Mouse (Mus musculus) forebrain, embryonic 11.5 days (tissue): ENCODE data around the gene Ldlrad3. TPM values are rescaled to one million over a fixed set of nuclear protein-coding genes. Genes with fewer than 3 reads are reported as not detected.
A peak's percentile ranks its signal among the peaks of the same experiment; 100 is the strongest.

Source experiments
- ATAC-seq: fragments of 200-750 bp; cut with Nextera tagmentation; replicated peaks from 2 replicates; pipeline ENCODE4 v1.8.0; 2017; ENCODE audit warnings: moderate TSS enrichment; ENCODE audit not compliant: low FRiP score
- DNase-seq: peaks from one replicate; pipeline ENCODE4 v3.0.0-alpha.2; 2017; ENCODE audit warnings: low spot score
- H3K27ac ChIP-seq: fragments of 300-500 bp; sonication (generic); 2 replicates; pipeline ENCODE4 v1.5.1; 2014; ENCODE audit warnings: low read depth, low read length
- H3K27me3 ChIP-seq: fragments of 300-500 bp; sonication (generic); 2 replicates; pipeline ENCODE4 v1.6.1; 2014; ENCODE audit warnings: mild to moderate bottlenecking, low read length, mixed read lengths; ENCODE audit not compliant: control insufficient read depth, insufficient read depth
- H3K36me3 ChIP-seq: fragments of 300-500 bp; sonication (generic); 2 replicates; pipeline ENCODE4 v1.6.1; 2014; ENCODE audit warnings: mild to moderate bottlenecking, low read length, moderate library complexity, mixed read lengths; ENCODE audit not compliant: control insufficient read depth, insufficient read depth
- H3K4me1 ChIP-seq: fragments of 300-500 bp; sonication (generic); replicated peaks from 2 replicates; pipeline ENCODE4 v1.6.1; 2014; ENCODE audit warnings: low read length, mixed read lengths; ENCODE audit not compliant: control insufficient read depth, insufficient read depth
- H3K4me2 ChIP-seq: fragments of 300-500 bp; sonication (generic); 2 replicates; pipeline ENCODE4 v1.6.1; 2014; ENCODE audit warnings: low read depth, mild to moderate bottlenecking, low read length, moderate library complexity, mixed read lengths; ENCODE audit not compliant: severe bottlenecking
- H3K4me3 ChIP-seq: fragments of 300-500 bp; sonication (generic); 2 replicates; pipeline ENCODE4 v1.5.1; 2014; ENCODE audit warnings: low read depth, low read length
- H3K9ac ChIP-seq: fragments of 300-500 bp; sonication (generic); 2 replicates; pipeline ENCODE4 v1.6.1; 2014; ENCODE audit warnings: low read length
- H3K9me3 ChIP-seq: fragments of 300-500 bp; sonication (generic); 2 replicates; pipeline ENCODE4 v1.6.1; 2016; ENCODE audit warnings: low read length, mixed read lengths; ENCODE audit not compliant: control insufficient read depth
- WGBS: fragments of 180-500 bp; shearing (Covaris S2); extraction: QIAGEN DNeasy Blood & Tissue Kit; methylation state at CpG from one replicate; pipeline ENCODE4 v1.1.7; 2014; 5-methylcytosine and 5-hydroxymethylcytosine counted together
- polyA plus RNA-seq: library from polyadenylated mRNA; unstranded; fragments of >200 nt; fragmentation: Nextera tagmentation; extraction: Ambion mirVana; gene quantifications from 2 replicates; pipeline ENCODE4 v1.2.1, GENCODE M21; 2014

Gene Ldlrad3
- polyA plus RNA-seq, 1 experiment from 2014 or later = 60.7 TPM

- H3K4me1 ChIP-seq = peaks cover 6% of the 10 kb centered on the region; the same call in 1 of the 2 replicates
- H3K36me3 ChIP-seq = no peaks in the 10 kb centered on the region; the same call in none of the 2 replicates
- no peaks in the 10 kb centered on the region for H3K27me3 ChIP-seq
- no peak overlapping the region for H3K9ac ChIP-seq
- no peak overlapping the region for H3K4me2 ChIP-seq
- H3K9me3 ChIP-seq = no peaks in the 10 kb centered on the region
- ATAC-seq (peak; percentile 57), DNase-seq (no peak)
- peak overlapping the region; percentile 27 for H3K27ac ChIP-seq
- H3K4me3 ChIP-seq = no peak overlapping the region
- 39% methylated on average over 7 of the region's 7 CpGs for WGBS
These were observed 235.3 kb downstream of the Ldlrad3 start for GRCm38 (mm10) chr2:101950716-101951520.

GRCm38 (mm10) chr2:101935006-101935405 is 251.2 kb downstream of the Ldlrad3 start:
- Histone ChIP-seq H3K9ac (no peak overlapping the region), H3K27me3 (no peaks in the 10 kb centered on the region), H3K4me2 (no peak overlapping the region), H3K4me1 (no peaks in the 10 kb centered on the region), H3K27ac (no peak overlapping the region), H3K4me3 (no peak overlapping the region), H3K36me3 (no peaks in the 10 kb centered on the region), H3K9me3 (no peaks in the 10 kb centered on the region)
- WGBS = 95% methylated on average over 1 of the region's 1 CpGs
- ATAC-seq (no peak), DNase-seq (no peak)

DNA sequence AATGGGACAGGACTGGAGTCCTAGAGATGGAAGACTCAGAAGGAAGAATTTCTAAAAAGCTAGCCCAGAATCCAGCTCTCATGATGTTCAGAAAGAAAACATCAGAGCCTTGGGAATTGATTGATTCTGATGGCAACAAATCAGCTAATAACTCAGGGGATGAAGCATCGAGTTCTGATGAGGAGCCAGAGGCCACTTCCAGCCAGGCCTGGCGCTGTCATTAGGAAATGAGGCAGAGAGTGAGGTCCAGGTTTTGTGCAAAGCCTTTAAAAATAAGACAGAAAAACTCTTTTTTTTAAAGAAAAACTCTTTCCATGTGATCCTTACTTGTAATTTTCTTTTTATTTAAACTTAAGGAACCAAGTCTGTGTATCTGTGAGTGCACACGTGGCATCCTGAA is 252.9 kb downstream of the Ldlrad3 start:
- Histone ChIP-seq H3K36me3 (no peaks in the 10 kb centered on the region), H3K4me1 (no peaks in the 10 kb centered on the region), H3K4me2 (no peak overlapping the region), H3K9ac (no peak overlapping the region), H3K27me3 (no peaks in the 10 kb centered on the region), H3K4me3 (no peak overlapping the region), H3K27ac (no peak overlapping the region), H3K9me3 (no peaks in the 10 kb centered on the region)
- no peak for ATAC-seq
- 94% methylated on average over 3 of the region's 3 CpGs for WGBS
- DNase-seq = no peak

DNA sequence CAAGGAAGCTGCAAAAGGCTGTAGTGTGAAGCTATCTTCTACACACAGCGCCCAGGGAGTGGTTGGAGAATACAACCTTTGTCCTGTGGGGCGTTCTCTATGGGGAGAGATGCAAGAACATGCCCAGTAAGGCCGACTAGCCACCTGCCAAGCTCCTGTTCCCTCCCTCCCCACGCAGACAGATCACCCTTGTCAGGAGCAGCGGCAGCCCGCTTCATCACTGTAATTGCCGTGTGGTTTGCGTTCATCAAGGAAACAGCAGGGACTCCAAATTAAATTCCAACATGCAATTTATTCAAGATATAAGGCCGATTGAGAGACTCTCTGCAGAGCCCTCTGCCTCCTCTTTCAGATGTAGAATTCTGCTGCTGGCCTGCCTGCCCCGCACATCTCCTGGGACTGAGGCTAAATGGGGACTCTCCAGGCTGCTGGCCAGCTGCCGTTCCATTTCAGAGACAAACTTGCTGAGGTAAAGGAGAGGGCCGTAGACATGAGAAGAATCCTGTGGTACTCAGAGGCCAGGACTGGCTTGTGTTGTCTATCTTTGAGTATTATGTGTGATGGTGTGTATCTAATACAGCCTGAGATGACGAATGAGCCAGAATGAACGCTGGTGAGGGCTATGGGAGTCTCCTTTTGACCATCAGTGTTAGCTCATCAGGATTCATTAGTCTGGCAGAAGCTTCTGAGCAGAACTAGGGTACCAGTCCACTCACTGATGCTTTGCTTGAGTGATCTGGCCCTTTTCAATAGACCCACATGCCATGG is 253.8 kb downstream of the Ldlrad3 start:
- no peaks in the 10 kb centered on the region for H3K36me3 ChIP-seq
- H3K27ac ChIP-seq = no peak overlapping the region
- WGBS = 87% methylated on average over 14 of the region's 14 CpGs
- DNase-seq = no peak
- ATAC-seq = no peak
- H3K4me3 ChIP-seq = no peak overlapping the region
- H3K9me3 ChIP-seq = no peaks in the 10 kb centered on the region
- H3K4me2 ChIP-seq = no peak overlapping the region
- H3K27me3 ChIP-seq = no peaks in the 10 kb centered on the region
- no peak overlapping the region for H3K9ac ChIP-seq
- no peaks in the 10 kb centered on the region for H3K4me1 ChIP-seq

- 45% methylated on average over 12 of the region's 12 CpGs for WGBS
- no peaks in the 10 kb centered on the region for H3K27me3 ChIP-seq
- no peaks in the 10 kb centered on the region for H3K9me3 ChIP-seq
- H3K4me2 ChIP-seq = no peak overlapping the region
- no peaks in the 10 kb centered on the region; the same call in 1 of the 2 replicates for H3K4me1 ChIP-seq
- no peak for DNase-seq
- H3K36me3 ChIP-seq = no peaks in the 10 kb centered on the region
- no peak overlapping the region for H3K27ac ChIP-seq
- no peak overlapping the region for H3K9ac ChIP-seq
- no peak for ATAC-seq
- no peak overlapping the region for H3K4me3 ChIP-seq
These were observed 260.5 kb downstream of the Ldlrad3 start for GRCm38 (mm10) chr2:101925591-101926188.

DNA sequence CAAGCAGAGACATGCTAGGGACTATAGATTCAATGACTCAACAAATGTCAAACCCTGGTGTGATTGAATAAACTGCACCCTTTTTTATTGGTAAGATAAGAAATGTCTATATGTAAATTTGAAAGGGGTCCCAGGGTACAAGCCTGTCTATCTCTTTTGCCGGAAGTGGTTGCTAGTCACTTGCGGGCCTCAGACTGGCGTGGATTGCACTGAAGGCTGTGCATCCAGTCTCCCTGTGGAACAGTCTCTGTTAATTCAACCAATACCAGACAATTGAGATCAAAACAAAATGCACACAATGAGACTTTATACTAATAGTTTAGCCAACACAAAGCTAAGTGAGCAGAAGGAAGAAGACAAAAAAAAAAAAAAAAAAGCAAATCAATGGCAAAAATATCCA is 261.0 kb downstream of the Ldlrad3 start:
- Histone ChIP-seq H3K27ac (no peak overlapping the region), H3K36me3 (no peaks in the 10 kb centered on the region), H3K4me2 (no peak overlapping the region), H3K27me3 (no peaks in the 10 kb centered on the region), H3K4me1 (no peaks in the 10 kb centered on the region; the same call in 1 of the 2 replicates), H3K9me3 (no peaks in the 10 kb centered on the region), H3K4me3 (no peak overlapping the region), H3K9ac (no peak overlapping the region)
- no peak for ATAC-seq
- 74% methylated on average over 3 of the region's 3 CpGs for WGBS
- no peak for DNase-seq

DNA sequence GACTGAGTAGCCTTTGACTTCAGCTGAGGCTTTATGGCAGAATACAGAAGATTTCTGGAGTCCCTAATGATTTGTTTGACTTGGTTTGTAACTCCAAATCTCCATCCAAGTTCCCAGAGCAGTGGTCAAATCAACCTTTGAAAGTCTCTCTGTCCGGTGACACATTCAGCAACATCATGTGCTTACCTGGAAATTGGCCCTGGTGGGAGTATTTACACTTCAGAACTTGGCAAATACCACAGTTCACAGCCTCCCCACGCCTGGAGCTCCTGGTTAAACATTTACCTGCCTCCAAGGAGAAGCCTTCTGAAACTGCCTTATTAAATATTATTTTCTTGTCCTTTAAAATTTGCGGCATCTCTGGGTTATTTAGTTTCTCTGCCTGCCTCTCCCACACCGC is 263.0 kb downstream of the Ldlrad3 start:
- Histone ChIP-seq H3K27me3 (no peaks in the 10 kb centered on the region), H3K36me3 (no peaks in the 10 kb centered on the region), H3K4me2 (no peak overlapping the region), H3K4me1 (peaks cover 3% of the 10 kb centered on the region; the same call in 1 of the 2 replicates), H3K9ac (no peak overlapping the region), H3K9me3 (no peaks in the 10 kb centered on the region), H3K4me3 (no peak overlapping the region), H3K27ac (no peak overlapping the region)
- no peak for ATAC-seq
- no peak for DNase-seq
- WGBS = 91% methylated on average over 4 of the region's 4 CpGs

- no peak for ATAC-seq
- Histone ChIP-seq H3K27ac (no peak overlapping the region), H3K4me3 (no peak overlapping the region), H3K9me3 (no peaks in the 10 kb centered on the region), H3K4me1 (peaks cover 3% of the 10 kb centered on the region; the same call in 1 of the 2 replicates), H3K9ac (no peak overlapping the region), H3K36me3 (no peaks in the 10 kb centered on the region), H3K27me3 (no peaks in the 10 kb centered on the region), H3K4me2 (no peak overlapping the region)
- no peak for DNase-seq
- WGBS = 97% methylated on average over 4 of the region's 4 CpGs
These were observed 263.9 kb downstream of the Ldlrad3 start for GRCm38 (mm10) chr2:101922302-101922701.
